Mouse (Mus musculus) cortical plate, adult 2 months (tissue): ENCODE data around the gene Best1.

ENCODE experiments used
- CTCF ChIP-seq: fragments of 200-500 bp; IDR thresholded peaks from 2 replicates; pipeline ENCODE4 v1.5.1; 2011; ENCODE audit warnings: mild to moderate bottlenecking, control low read depth, low read length; ENCODE audit not compliant: insufficient read depth; ENCODE audit errors: extremely low read depth
- POLR2A ChIP-seq: fragments of 200-500 bp; IDR thresholded peaks from 2 replicates; pipeline ENCODE4 v1.6.1; 2011; ENCODE audit warnings: mild to moderate bottlenecking, low read length, control low read depth; ENCODE audit not compliant: insufficient read depth; ENCODE audit errors: extremely low read depth

DNA sequence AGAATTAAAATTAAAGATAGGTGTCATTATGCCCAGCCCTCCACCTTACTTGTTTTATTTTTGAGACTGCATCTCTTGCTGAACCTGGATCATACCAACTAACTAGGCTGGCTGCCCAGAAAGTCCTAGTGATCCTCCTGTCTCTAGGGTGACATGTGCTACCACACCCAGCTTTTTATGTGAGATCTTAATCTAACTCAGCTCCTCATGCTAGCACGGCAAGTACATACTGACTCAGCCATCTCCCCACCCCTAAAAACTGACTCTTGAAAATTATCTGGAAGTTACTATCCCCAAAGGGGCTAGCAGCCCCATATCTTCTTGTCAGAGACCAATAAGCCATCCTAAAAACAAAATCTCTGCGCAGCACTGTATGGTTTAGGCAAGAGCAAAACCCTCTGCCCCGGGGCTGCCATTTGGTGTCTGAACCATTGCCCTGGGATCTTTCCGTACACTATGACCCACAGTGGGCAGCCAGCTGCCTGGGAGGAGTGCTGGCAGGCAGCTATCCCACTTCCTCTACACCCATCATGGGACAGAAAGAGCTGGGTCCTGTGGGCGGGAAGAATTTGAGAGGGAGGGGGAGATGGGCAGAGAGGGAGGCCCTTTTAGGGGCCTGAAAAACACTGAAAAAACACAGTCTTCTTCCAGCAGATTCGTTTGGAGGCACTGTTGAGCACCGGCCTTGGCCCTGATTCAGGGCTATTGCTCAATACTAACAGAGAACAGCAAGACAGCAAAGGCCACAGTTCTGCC, 47.2 kb downstream of the Best1 start:
- TF ChIP-seq CTCF (no peak), POLR2A (no peak)
